Mouse (Mus musculus) heart, embryonic 16.5 days (tissue): Measurements from ENCODE around the gene Gm16440. TPM values are rescaled to one million over a fixed set of nuclear protein-coding genes. Genes with fewer than 3 reads are reported as not detected.
A peak's percentile ranks its signal among the peaks of the same experiment; 100 is the strongest.
"Not testable (repeated sequence)": the region's sequence is repeated elsewhere in the genome, so short reads cannot be mapped to it uniquely, and the experiment has no call there.

ENCODE experiments used
- ATAC-seq: fragments of 200-750 bp; cut with Nextera tagmentation; replicated peaks from 2 replicates; pipeline ENCODE4 v1.8.0; 2017; ENCODE audit warnings: moderate number of reproducible peaks; ENCODE audit not compliant: insufficient read depth, low FRiP score; ENCODE audit errors: extremely low read depth
- H3K27ac ChIP-seq: fragments of 300-500 bp; sonication (generic); 2 replicates; pipeline ENCODE4 v1.5.1; 2014; ENCODE audit warnings: mild to moderate bottlenecking, low read length, control low read depth, moderate library complexity
- H3K27me3 ChIP-seq: fragments of 300-500 bp; sonication (generic); 2 replicates; pipeline ENCODE4 v1.6.1; 2014; ENCODE audit warnings: low read length, mixed read lengths; ENCODE audit not compliant: control insufficient read depth, insufficient read depth
- H3K36me3 ChIP-seq: fragments of 300-500 bp; sonication (generic); 2 replicates; pipeline ENCODE4 v1.6.1; 2014; ENCODE audit not compliant: control insufficient read depth, insufficient read depth
- H3K4me1 ChIP-seq: fragments of 300-500 bp; sonication (generic); 2 replicates; pipeline ENCODE4 v1.6.1; 2014; ENCODE audit warnings: low read length, mixed read lengths; ENCODE audit not compliant: control insufficient read depth, insufficient read depth
- H3K4me2 ChIP-seq: fragments of 300-500 bp; sonication (generic); 2 replicates; pipeline ENCODE4 v1.6.1; 2014; ENCODE audit warnings: low read depth, mild to moderate bottlenecking, control low read depth, low read length
- H3K4me3 ChIP-seq: fragments of 300-500 bp; sonication (generic); 2 replicates; pipeline ENCODE4 v1.5.1; 2014; ENCODE audit warnings: mild to moderate bottlenecking, control low read depth, low read length
- H3K9ac ChIP-seq: fragments of 300-500 bp; sonication (generic); 2 replicates; pipeline ENCODE4 v1.6.1; 2014; ENCODE audit warnings: low read length, control low read depth
- H3K9me3 ChIP-seq: fragments of 300-500 bp; sonication (generic); replicated peaks from 2 replicates; pipeline ENCODE4 v1.6.1; 2016; ENCODE audit warnings: low read length; ENCODE audit not compliant: control insufficient read depth
- WGBS: fragments of 180-500 bp; shearing (Covaris S2); extraction: QIAGEN DNeasy Blood & Tissue Kit; methylation state at CpG from one replicate; pipeline ENCODE4 v1.1.7; 2014; 5-methylcytosine and 5-hydroxymethylcytosine counted together
- polyA plus RNA-seq: library from polyadenylated mRNA; unstranded; fragments of >200 nt; fragmentation: Nextera tagmentation; extraction: Ambion mirVana; gene quantifications from 2 replicates; pipeline ENCODE4 v1.2.1, GENCODE M21; 2015

Gm16440 gene
- polyA plus RNA-seq = not detected in 2 replicates

- not testable (repeated sequence) for H3K27ac ChIP-seq, H3K4me2 ChIP-seq, H3K9ac ChIP-seq, H3K9me3 ChIP-seq, H3K36me3 ChIP-seq, ATAC-seq, H3K27me3 ChIP-seq, H3K4me3 ChIP-seq, H3K4me1 ChIP-seq
- 69% methylated on average over 2 of the region's 4 CpGs for WGBS
These were observed at the start of gene Gm16440 for GRCm38 (mm10) chr14:6390219-6390618. TSS of gene Gm16440 (minus strand) at chr14:6390319.

- H3K4me1 ChIP-seq, H3K27ac ChIP-seq, H3K27me3 ChIP-seq, H3K36me3 ChIP-seq, H3K4me2 ChIP-seq, H3K9ac ChIP-seq, H3K9me3 ChIP-seq, ATAC-seq, H3K4me3 ChIP-seq: not testable (repeated sequence)
- 4% methylated on average over 24 of the region's 42 CpGs for WGBS
These were observed 36.6 kb upstream of the Gm16440 start for GRCm38 (mm10) chr14:6426766-6427165.

GRCm38 (mm10) chr14:6426353-6426752, 36.2 kb upstream of the Gm16440 start:
- H3K4me3 ChIP-seq = 0 out of 2 replicates have a peak overlapping the region, but pooled peaks have one; percentile 22
- peak overlapping the region; percentile 47 for H3K4me2 ChIP-seq
- not testable (repeated sequence) for H3K9ac ChIP-seq, H3K4me1 ChIP-seq, H3K36me3 ChIP-seq, H3K27ac ChIP-seq, H3K27me3 ChIP-seq, ATAC-seq, H3K9me3 ChIP-seq
- 24% methylated on average over 22 of the region's 22 CpGs for WGBS

GRCm38 (mm10) chr14:6412382-6412781, 22.3 kb upstream of the Gm16440 start, which contains the start of gene Gm3591:
TSS of gene Gm3591 (minus strand) at chr14:6412482.
- WGBS = no CpG with 5 or more reads among the region's 2 CpGs
- H3K4me2 ChIP-seq, H3K9me3 ChIP-seq, H3K27ac ChIP-seq, H3K9ac ChIP-seq, H3K4me1 ChIP-seq, H3K36me3 ChIP-seq, H3K27me3 ChIP-seq, H3K4me3 ChIP-seq, ATAC-seq: not testable (repeated sequence)

- H3K9ac ChIP-seq, H3K4me1 ChIP-seq, H3K4me3 ChIP-seq, H3K27ac ChIP-seq, H3K9me3 ChIP-seq, H3K27me3 ChIP-seq, ATAC-seq, H3K36me3 ChIP-seq, H3K4me2 ChIP-seq: not testable (repeated sequence)
- WGBS = no CpG with 5 or more reads among the region's 10 CpGs
These were observed 46.5 kb downstream of the Gm16440 start, which contains the start of gene Gm3618 for GRCm38 (mm10) chr14:6343578-6343977. TSS of gene Gm3618 (minus strand) at chr14:6343678.

Other genes starting within 250 kb of the Gm16440 start
- gene Gm21560, start 171.0 kb downstream of the Gm16440 start, polyA plus RNA-seq = not detected in 2 replicates
- gene Gm3411, start 103.1 kb downstream of the Gm16440 start, polyA plus RNA-seq = 2.3 and 2.9 TPM in 2 replicates
- 0.14 TPM in 1 of 2 replicates, not detected in the other for gene Gm21103, start 85.5 kb downstream of the Gm16440 start, polyA plus RNA-seq
- gene Gm3618, start 46.6 kb downstream of the Gm16440 start, polyA plus RNA-seq = not detected in 2 replicates
- gene Gm3591, start 22.2 kb upstream of the Gm16440 start, polyA plus RNA-seq = 1.9 and 3.7 TPM in 2 replicates
- gene Gm3594, start 54.3 kb upstream of the Gm16440 start, polyA plus RNA-seq = not detected in 2 replicates
- gene Gm8356, start 147.0 kb upstream of the Gm16440 start, polyA plus RNA-seq = not detected in 2 replicates
- gene Gm3629, start 200.3 kb upstream of the Gm16440 start, polyA plus RNA-seq = 0.29 and 0.80 TPM in 2 replicates
- 0.26 TPM in 1 of 2 replicates, not detected in the other for gene Gm3460, start 232.1 kb upstream of the Gm16440 start, polyA plus RNA-seq